Mouse (Mus musculus): Measurements from ENCODE around the gene Man1a. TPM values are rescaled to one million over a fixed set of nuclear protein-coding genes. Genes with fewer than 3 reads are reported as not detected.

The Man1a gene
- polyA plus RNA-seq, 1 experiment from 2014 or later = 5.9 TPM

- no peak for ATAC-seq (ENCODE audit: insufficient number of reproducible peaks, insufficient read depth, low FRiP score, low TSS enrichment)
- H3K9me3 ChIP-seq = no peaks in the 10 kb centered on the region
- no peaks in the 10 kb centered on the region for H3K27me3 ChIP-seq
- H3K36me3 ChIP-seq = no peaks in the 10 kb centered on the region
- H3K27ac ChIP-seq = no peak overlapping the region
- H3K9ac ChIP-seq = no peak overlapping the region
- H3K4me2 ChIP-seq (replicated peaks) = no peak overlapping the region
- no peak overlapping the region for H3K4me3 ChIP-seq
- WGBS = 79% methylated on average over 10 of the region's 10 CpGs
- no peaks in the 10 kb centered on the region for H3K4me1 ChIP-seq
Measured at GRCm38 (mm10) chr10:53888382-53889110, 187.9 kb downstream of the Man1a start.

- H3K9ac ChIP-seq = no peak overlapping the region
- H3K4me2 ChIP-seq (replicated peaks) = no peak overlapping the region
- no peaks in the 10 kb centered on the region for H3K27me3 ChIP-seq
- no peak overlapping the region for H3K4me3 ChIP-seq
- ATAC-seq (ENCODE audit: insufficient number of reproducible peaks, insufficient read depth, low FRiP score, low TSS enrichment) = no peak
- no peaks in the 10 kb centered on the region for H3K36me3 ChIP-seq
- H3K27ac ChIP-seq = no peak overlapping the region
- WGBS = 85% methylated on average over 5 of the region's 5 CpGs
- no peaks in the 10 kb centered on the region for H3K4me1 ChIP-seq
- no peaks in the 10 kb centered on the region for H3K9me3 ChIP-seq
Measured at GRCm38 (mm10) chr10:53886475-53886874, 189.9 kb downstream of the Man1a start.

- Histone ChIP-seq H3K9ac (no peak overlapping the region), H3K36me3 (no peaks in the 10 kb centered on the region), H3K9me3 (no peaks in the 10 kb centered on the region), H3K4me3 (no peak overlapping the region), H3K4me1 (no peaks in the 10 kb centered on the region), H3K27ac (no peak overlapping the region), H3K4me2 (replicated peaks) (no peak overlapping the region), H3K27me3 (no peaks in the 10 kb centered on the region)
- ATAC-seq (ENCODE audit: insufficient number of reproducible peaks, insufficient read depth, low FRiP score, low TSS enrichment) = no peak
Measured at GRCm38 (mm10) chr10:53881310-53881709, 195.1 kb downstream of the Man1a start.

DNA sequence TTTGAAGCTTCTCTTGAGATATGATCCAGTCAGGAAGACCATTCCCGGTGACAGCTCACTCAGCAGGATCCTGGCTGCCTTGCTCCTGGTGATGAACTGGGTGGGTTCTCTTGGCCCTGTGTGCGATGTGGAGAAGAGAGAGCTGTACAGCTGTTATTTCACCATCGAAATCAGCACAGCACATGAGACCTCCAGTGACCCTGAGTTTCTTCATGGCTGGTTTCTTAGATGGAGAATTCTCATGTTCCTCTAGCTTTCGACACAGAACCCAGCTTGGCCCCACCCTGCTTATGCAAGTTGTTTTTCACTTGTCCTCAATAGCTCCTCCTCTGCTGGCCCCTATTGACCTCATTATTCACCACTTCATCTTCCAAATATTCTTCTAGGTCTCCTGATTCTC, 200.5 kb downstream of the Man1a start:
- no peaks in the 10 kb centered on the region for H3K4me1 ChIP-seq
- no peaks in the 10 kb centered on the region for H3K27me3 ChIP-seq
- H3K36me3 ChIP-seq = no peaks in the 10 kb centered on the region
- WGBS = 82% methylated on average over 4 of the region's 4 CpGs
- H3K4me2 ChIP-seq (replicated peaks) = no peak overlapping the region
- no peak for ATAC-seq (ENCODE audit: insufficient number of reproducible peaks, insufficient read depth, low FRiP score, low TSS enrichment)
- H3K9ac ChIP-seq = no peak overlapping the region
- H3K4me3 ChIP-seq = no peak overlapping the region
- H3K27ac ChIP-seq = no peak overlapping the region
- no peaks in the 10 kb centered on the region for H3K9me3 ChIP-seq

GRCm38 (mm10) chr10:53874191-53874590, 202.2 kb downstream of the Man1a start:
- ATAC-seq (ENCODE audit: insufficient number of reproducible peaks, insufficient read depth, low FRiP score, low TSS enrichment) = no peak
- Histone ChIP-seq H3K4me1 (no peaks in the 10 kb centered on the region), H3K27me3 (no peaks in the 10 kb centered on the region), H3K4me3 (no peak overlapping the region), H3K9me3 (no peaks in the 10 kb centered on the region), H3K36me3 (no peaks in the 10 kb centered on the region), H3K4me2 (replicated peaks) (no peak overlapping the region), H3K27ac (no peak overlapping the region), H3K9ac (no peak overlapping the region)
- WGBS = 78% methylated on average over 3 of the region's 3 CpGs

GRCm38 (mm10) chr10:53863486-53864357, 212.7 kb downstream of the Man1a start:
- WGBS = 52% methylated on average over 7 of the region's 7 CpGs

DNA sequence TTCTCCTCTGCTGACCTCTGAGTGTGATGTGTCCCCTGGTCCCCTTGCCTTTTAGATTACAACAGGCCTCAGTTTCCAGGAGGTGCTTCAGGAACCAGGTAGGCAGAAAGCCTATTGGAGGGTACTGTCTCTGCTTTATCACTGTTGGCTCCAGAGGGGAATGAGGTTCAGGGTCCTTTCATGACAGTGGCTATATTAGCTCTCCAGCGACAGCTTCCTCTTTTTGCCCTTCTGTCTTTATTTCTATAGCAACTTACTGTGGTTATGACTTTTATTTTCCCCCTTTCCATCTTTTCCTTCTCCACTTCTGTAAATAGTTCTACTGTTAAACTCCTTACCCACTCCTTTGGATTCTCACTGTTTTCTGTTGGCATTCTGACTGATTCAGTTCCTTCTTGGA, 216.5 kb downstream of the Man1a start:
- Histone ChIP-seq H3K36me3 (no peaks in the 10 kb centered on the region), H3K9me3 (no peaks in the 10 kb centered on the region), H3K9ac (no peak overlapping the region), H3K27ac (no peak overlapping the region), H3K4me1 (no peaks in the 10 kb centered on the region), H3K4me3 (no peak overlapping the region), H3K4me2 (replicated peaks) (no peak overlapping the region), H3K27me3 (no peaks in the 10 kb centered on the region)
- WGBS = 80% methylated on average over 1 of the region's 1 CpGs
- ATAC-seq (ENCODE audit: insufficient number of reproducible peaks, insufficient read depth, low FRiP score, low TSS enrichment) = no peak

More at GRCm38 (mm10) chr10:53863486-53864357, 212.7 kb downstream of the Man1a start:
- Histone ChIP-seq H3K27ac (no peak overlapping the region), H3K9ac (no peak overlapping the region), H3K9me3 (no peaks in the 10 kb centered on the region), H3K4me3 (no peak overlapping the region), H3K4me1 (no peaks in the 10 kb centered on the region), H3K27me3 (no peaks in the 10 kb centered on the region), H3K4me2 (replicated peaks) (no peak overlapping the region), H3K36me3 (no peaks in the 10 kb centered on the region)
- no peak for ATAC-seq (ENCODE audit: insufficient number of reproducible peaks, insufficient read depth, low FRiP score, low TSS enrichment)

GRCm38 (mm10) chr10:53859224-53859623, 217.2 kb downstream of the Man1a start:
- Histone ChIP-seq H3K9me3 (no peaks in the 10 kb centered on the region), H3K9ac (no peak overlapping the region), H3K4me3 (no peak overlapping the region), H3K36me3 (no peaks in the 10 kb centered on the region), H3K4me2 (replicated peaks) (no peak overlapping the region), H3K4me1 (no peaks in the 10 kb centered on the region), H3K27me3 (no peaks in the 10 kb centered on the region), H3K27ac (no peak overlapping the region)
- WGBS = 76% methylated on average over 3 of the region's 3 CpGs
- no peak for ATAC-seq (ENCODE audit: insufficient number of reproducible peaks, insufficient read depth, low FRiP score, low TSS enrichment)
